Mouse (Mus musculus): ENCODE results near the gene Fam189a1. TPM values are rescaled to one million over a fixed set of nuclear protein-coding genes. Genes with fewer than 3 reads are reported as not detected.

Fam189a1 gene
- total RNA-seq, 2 experiments from 2014 or later: 0.09 to 0.14 TPM

- DNase-seq: peak; percentile 64
Measured at GRCm38 (mm10) chr7:64949910-64950770, 206.2 kb downstream of the Fam189a1 start.

DNA sequence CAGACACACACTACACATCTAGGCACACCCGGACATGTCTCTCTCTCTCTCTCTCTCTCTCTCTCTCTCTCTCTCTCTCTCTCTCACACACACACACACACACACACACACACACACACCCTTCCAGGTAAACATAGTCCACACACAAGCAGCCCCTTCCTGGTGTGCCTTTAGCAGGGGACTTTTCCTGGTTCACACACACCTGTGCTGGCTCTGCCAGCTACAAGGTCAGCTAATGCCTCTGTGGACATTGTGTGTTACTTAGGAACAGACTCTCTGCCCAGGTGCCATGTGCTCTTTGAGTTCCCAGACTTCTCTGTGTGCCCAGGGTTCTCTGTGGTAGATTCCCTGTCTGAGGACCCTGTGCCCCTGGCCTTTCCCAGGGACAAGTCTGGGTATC lies 206.9 kb downstream of the Fam189a1 start:
- DNase-seq: no peak

- no peak for DNase-seq
Measured at GRCm38 (mm10) chr7:64944686-64945085, 211.7 kb downstream of the Fam189a1 start.

DNA sequence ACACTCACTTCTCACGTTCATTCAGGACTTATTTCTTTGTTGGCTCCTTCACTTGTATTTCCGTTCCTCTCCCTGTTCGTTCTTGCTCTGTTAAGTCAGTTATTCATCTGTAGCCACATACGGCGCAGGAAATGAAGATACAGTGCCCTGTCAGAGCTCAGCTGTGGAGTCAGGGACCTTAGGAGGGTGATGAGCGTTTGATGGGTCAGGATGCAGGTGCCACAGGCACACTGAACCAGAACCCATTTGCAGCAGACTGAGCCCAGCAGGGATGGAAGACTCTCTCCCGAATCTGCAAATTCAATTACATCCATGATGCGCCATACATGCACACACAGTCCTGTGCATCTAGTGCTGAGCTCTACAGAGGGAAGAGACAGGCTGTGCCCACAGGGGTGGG lies 212.2 kb downstream of the Fam189a1 start:
- DNase-seq: no peak

- no peak for DNase-seq
Measured at GRCm38 (mm10) chr7:64936927-64937326, 219.4 kb downstream of the Fam189a1 start.

GRCm38 (mm10) chr7:64934115-64934514 lies 222.3 kb downstream of the Fam189a1 start:
- DNase-seq: no peak

DNA sequence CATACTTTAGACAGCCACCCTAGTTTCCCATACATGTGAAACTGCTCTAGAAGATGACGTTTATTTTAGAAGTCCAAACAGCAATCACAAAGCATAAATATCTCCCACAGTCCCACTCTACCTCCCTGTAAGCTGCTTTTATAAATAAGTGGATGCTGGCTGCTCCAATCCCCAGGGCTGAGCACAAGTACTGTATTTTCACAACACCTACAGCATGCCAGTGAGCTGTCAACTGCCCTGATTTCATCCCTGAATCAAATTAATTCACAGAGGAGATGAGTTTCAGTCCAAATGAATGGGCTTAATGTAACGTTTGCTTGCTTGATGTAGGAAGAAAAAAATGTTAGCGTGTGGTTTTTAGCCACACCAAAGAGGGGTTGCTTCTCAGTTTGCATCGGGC lies 225.4 kb downstream of the Fam189a1 start:
- DNase-seq: no peak

GRCm38 (mm10) chr7:64923918-64924317 lies 232.5 kb downstream of the Fam189a1 start:
- no peak for DNase-seq

GRCm38 (mm10) chr7:64921189-64921588 lies 235.2 kb downstream of the Fam189a1 start:
- DNase-seq: no peak

DNA sequence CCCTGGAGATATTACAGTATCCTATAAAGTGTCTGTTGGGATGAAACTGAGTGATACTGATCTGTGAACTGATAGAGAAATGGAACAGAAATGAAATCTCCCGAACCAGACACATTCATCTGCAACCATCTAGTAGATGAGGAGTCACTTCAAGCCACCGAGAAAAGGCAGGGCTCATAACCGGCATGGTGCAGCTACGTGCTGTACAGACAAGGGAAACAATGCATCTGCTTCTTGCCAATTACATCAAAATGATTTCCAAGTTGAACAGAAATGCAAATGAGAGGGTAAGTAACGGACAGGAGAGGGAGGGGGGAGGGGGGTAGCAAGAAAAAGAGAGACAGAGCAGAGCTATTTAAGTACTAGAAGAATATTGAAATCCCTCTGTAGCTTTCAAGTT lies 235.6 kb downstream of the Fam189a1 start:
- no peak for DNase-seq

GRCm38 (mm10) chr7:64916654-64917053 lies 239.7 kb downstream of the Fam189a1 start:
- no peak for DNase-seq

DNA sequence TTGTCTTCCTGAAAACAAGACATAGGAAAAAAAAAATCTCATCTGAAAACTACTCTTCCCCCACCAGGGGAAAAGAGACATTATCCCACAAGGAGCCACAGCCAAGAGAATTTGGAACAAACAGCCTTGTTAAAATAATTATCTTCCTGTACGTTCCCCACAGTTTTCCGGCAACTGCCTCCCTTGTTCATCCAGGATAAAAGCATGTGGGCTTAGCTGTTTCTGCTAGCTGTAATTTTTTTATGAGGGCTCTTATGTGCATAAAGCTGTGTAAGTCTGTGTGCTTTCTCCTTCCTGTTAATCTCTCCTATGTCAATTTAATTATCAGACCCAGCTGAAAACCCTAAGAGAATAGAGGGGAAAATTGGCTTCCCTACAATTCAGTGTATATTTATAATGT lies 241.2 kb downstream of the Fam189a1 start:
- DNase-seq: no peak

DNA sequence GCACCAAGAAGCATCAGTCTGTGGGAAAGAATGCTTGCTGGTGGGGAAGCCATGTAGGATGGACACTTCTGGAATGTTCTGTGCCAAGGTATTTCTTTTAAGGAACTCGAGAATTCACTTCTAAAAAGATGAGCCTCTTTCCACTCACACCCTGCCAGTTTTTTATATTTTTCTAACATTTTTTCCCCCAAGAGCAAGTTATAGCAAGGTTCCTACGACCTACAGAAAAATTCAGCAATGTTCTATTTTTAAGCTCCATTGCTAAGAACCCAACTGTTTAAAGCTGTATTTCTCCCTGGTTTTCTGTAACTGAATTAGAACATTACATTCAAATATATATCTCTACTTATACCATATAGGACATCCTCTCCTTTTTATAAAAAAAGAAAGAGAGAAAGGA lies 244.4 kb downstream of the Fam189a1 start:
- no peak for DNase-seq

- DNase-seq: no peak
Measured at GRCm38 (mm10) chr7:64910208-64910607, 246.2 kb downstream of the Fam189a1 start.

GRCm38 (mm10) chr7:64906955-64907354 lies 249.4 kb downstream of the Fam189a1 start:
- no peak for DNase-seq

- no peak for DNase-seq
Measured at GRCm38 (mm10) chr7:64905506-64905905, 250.9 kb downstream of the Fam189a1 start.

- no peak for DNase-seq
Measured at GRCm38 (mm10) chr7:64900249-64900648, 256.1 kb downstream of the Fam189a1 start.

GRCm38 (mm10) chr7:64896587-64896986 lies 259.8 kb downstream of the Fam189a1 start:
- no peak for DNase-seq

- no peak for DNase-seq
Measured at GRCm38 (mm10) chr7:64895685-64896101, 260.7 kb downstream of the Fam189a1 start.

DNA sequence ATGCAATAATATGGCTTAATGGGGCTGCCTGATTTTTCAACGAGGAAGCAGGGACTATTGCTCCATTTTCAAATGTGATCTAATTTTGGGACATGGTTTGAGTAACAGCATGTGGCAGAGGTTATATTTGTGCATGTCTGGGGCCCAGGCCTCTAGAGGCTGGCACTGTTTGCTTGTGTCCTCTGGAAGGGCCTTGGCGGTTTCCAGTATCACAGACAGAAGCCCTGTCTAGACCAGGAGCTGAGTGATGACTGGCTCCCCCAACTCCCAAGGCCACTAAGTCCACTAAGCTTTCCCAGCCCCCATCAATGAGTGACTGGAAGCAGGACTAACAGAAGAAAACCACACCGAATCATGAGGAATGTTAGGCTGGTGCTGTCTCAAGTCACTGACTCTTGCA lies 265.2 kb downstream of the Fam189a1 start:
- peak; percentile 28 for DNase-seq

GRCm38 (mm10) chr7:64889919-64890318 lies 266.5 kb downstream of the Fam189a1 start:
- peak; percentile 79 for DNase-seq

DNA sequence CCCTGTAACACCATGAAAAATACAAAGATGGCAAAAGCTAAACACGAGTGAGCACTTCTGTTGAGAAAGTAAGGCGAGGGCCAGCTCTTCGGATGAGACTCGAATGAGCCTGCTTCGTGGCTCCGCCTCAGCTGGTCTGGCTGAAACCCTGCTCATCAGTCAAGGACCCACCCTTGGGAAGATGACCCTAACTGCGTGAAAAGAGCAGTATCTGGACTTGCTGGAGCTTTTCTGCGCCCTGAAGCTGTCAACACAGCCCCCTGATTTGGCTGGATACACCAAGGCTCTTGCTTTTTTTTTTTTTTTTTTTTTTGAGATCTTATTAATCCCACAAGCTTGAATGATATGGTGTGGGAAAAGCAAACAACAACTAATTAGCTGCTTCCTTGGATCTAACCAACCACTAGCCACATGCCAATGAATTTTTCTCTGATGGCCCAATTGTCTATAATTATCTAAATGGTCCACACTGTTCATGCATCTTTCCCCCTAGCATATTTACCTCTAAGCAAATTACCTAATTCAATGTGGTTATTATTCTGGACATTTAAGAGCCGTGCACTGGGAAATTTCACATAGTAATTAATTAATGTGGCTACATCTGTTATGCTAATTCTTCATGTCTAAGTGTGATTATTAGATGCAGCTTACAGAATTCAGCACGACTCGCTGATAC lies 272.0 kb downstream of the Fam189a1 start:
- DNase-seq: no peak

- DNase-seq: no peak
Measured at GRCm38 (mm10) chr7:64882243-64882642, 274.1 kb downstream of the Fam189a1 start.

DNA sequence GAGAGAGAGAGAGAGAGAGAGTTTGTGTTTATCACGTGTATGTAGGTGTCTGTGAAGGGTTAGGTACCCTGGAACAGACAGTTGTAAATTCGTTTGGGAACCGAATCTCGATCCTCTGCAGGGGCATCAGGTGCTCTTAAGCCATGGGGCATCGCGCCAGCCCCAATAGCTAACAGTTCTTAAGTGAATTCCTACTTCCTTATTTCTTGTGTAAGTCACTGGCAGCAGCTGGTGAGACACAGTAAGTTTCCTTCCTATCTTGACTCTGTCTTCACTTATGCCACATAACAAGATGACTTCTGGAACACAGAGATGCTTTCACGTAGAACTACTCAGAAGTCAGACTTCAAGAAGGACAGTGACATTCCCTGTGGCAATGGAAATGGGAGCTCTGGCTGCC lies 275.0 kb downstream of the Fam189a1 start:
- DNase-seq: no peak
